Mouse (Mus musculus) forebrain, embryonic 11.5 days (tissue): ENCODE data around the gene Cox17. TPM values are rescaled to one million over a fixed set of nuclear protein-coding genes. Genes with fewer than 3 reads are reported as not detected.

Source experiments
- ATAC-seq: fragments of 200-750 bp; cut with Nextera tagmentation; replicated peaks from 2 replicates; pipeline ENCODE4 v1.8.0; 2017; ENCODE audit warnings: moderate TSS enrichment; ENCODE audit not compliant: low FRiP score
- DNase-seq: peaks from one replicate; pipeline ENCODE4 v3.0.0-alpha.2; 2017; ENCODE audit warnings: low spot score
- H3K27ac ChIP-seq: fragments of 300-500 bp; sonication (generic); 2 replicates; pipeline ENCODE4 v1.5.1; 2014; ENCODE audit warnings: low read depth, low read length
- H3K27me3 ChIP-seq: fragments of 300-500 bp; sonication (generic); 2 replicates; pipeline ENCODE4 v1.6.1; 2014; ENCODE audit warnings: mild to moderate bottlenecking, low read length, mixed read lengths; ENCODE audit not compliant: control insufficient read depth, insufficient read depth
- H3K36me3 ChIP-seq: fragments of 300-500 bp; sonication (generic); 2 replicates; pipeline ENCODE4 v1.6.1; 2014; ENCODE audit warnings: mild to moderate bottlenecking, low read length, moderate library complexity, mixed read lengths; ENCODE audit not compliant: control insufficient read depth, insufficient read depth
- H3K4me1 ChIP-seq: fragments of 300-500 bp; sonication (generic); replicated peaks from 2 replicates; pipeline ENCODE4 v1.6.1; 2014; ENCODE audit warnings: low read length, mixed read lengths; ENCODE audit not compliant: control insufficient read depth, insufficient read depth
- H3K4me2 ChIP-seq: fragments of 300-500 bp; sonication (generic); 2 replicates; pipeline ENCODE4 v1.6.1; 2014; ENCODE audit warnings: low read depth, mild to moderate bottlenecking, low read length, moderate library complexity, mixed read lengths; ENCODE audit not compliant: severe bottlenecking
- H3K4me3 ChIP-seq: fragments of 300-500 bp; sonication (generic); 2 replicates; pipeline ENCODE4 v1.5.1; 2014; ENCODE audit warnings: low read depth, low read length
- H3K9ac ChIP-seq: fragments of 300-500 bp; sonication (generic); 2 replicates; pipeline ENCODE4 v1.6.1; 2014; ENCODE audit warnings: low read length
- H3K9me3 ChIP-seq: fragments of 300-500 bp; sonication (generic); 2 replicates; pipeline ENCODE4 v1.6.1; 2016; ENCODE audit warnings: low read length, mixed read lengths; ENCODE audit not compliant: control insufficient read depth
- WGBS: fragments of 180-500 bp; shearing (Covaris S2); extraction: QIAGEN DNeasy Blood & Tissue Kit; methylation state at CpG from one replicate; pipeline ENCODE4 v1.1.7; 2014; 5-methylcytosine and 5-hydroxymethylcytosine counted together
- polyA plus RNA-seq: library from polyadenylated mRNA; unstranded; fragments of >200 nt; fragmentation: Nextera tagmentation; extraction: Ambion mirVana; gene quantifications from 2 replicates; pipeline ENCODE4 v1.2.1, GENCODE M21; 2014

Gene Cox17
- polyA plus RNA-seq, 1 experiment from 2014 or later: 118 TPM

DNA sequence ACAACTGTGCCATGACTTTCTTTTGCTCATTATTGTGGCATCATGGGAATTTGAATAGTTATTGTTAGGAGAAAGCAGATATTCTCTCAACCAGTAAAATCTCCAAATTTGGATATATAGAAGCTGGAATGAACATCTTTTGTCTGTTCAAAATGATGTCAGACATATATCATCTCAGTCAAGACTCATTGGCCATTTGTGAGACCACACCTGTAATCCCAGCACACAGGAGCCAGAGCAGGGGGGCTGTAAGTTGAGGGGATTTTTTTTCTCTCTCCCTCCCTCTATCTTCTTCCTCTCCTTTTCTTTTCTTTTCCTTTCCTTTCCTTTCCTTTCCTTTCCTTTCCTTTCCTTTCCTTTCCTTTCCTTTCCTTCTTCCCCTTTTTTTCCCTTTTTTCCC lies 6.1 kb downstream of the Cox17 start:
- Histone ChIP-seq H3K27ac (no peak overlapping the region), H3K4me1 (no peaks in the 10 kb centered on the region; the same call in 1 of the 2 replicates), H3K4me2 (no peak overlapping the region), H3K9me3 (no peaks in the 10 kb centered on the region), H3K4me3 (no peak overlapping the region), H3K27me3 (no peaks in the 10 kb centered on the region), H3K36me3 (peaks cover 2% of the 10 kb centered on the region; the same call in 1 of the 2 replicates), H3K9ac (no peak overlapping the region)
- DNase-seq: no peak
- ATAC-seq: no peak

DNA sequence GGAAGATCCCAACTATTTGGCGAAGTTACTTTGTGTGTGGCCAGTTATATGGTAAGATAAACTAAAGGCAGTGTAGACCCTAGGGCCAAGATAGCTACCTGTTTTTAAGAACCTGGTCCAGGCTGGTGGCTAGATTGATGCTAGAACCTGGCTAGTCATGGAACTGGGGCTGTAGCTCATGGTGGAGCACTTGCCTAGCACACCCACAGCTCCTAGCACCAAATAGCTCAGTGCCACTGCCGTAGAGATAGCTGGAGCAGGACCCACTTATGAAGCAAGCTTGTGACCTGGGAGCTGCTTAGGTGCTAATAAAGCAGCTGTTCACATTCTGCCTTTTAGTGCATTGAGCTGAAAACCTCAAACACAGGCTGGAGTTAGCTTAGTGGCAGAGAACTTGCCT lies 6.9 kb downstream of the Cox17 start:
- Histone ChIP-seq H3K27me3 (no peaks in the 10 kb centered on the region), H3K4me3 (no peak overlapping the region), H3K36me3 (peaks cover 2% of the 10 kb centered on the region; the same call in 1 of the 2 replicates), H3K9ac (no peak overlapping the region), H3K9me3 (no peaks in the 10 kb centered on the region), H3K27ac (no peak overlapping the region), H3K4me2 (no peak overlapping the region), H3K4me1 (no peaks in the 10 kb centered on the region)
- no peak for DNase-seq
- no peak for ATAC-seq
- 88% methylated on average over 2 of the region's 2 CpGs for WGBS

DNA sequence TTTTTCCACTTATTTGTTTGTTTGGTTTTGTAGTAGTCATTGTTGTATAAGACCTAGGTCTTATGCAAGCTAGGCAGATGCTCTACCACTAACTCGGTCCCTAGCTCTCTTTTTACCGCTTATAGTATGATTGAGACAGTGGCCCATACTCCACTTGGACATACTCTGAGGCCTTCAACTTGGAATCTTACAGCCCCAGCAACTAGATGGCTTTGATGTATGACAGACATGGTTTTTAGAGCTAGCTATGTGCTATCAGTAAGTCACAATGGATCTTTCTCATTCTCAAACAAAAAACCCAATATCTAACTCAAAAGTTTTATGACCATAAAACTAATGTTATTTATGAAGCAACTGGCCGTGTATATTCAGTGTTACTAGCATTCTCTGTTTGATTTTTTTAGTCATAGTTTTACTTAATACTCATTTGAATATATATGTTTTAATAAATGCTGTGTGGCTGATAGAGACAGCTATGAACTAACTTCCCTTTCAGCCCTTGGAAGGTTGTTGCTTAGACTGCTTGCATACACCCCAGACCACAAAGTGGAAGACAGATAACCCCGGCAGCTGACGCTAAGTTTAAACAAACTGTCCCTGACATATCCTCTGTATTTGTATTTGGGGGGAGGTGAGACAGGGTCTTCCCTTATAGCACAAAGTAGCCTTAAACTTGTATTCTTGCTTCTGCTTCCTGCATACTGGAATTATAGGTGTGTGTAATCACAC lies 7.6 kb downstream of the Cox17 start:
- H3K4me2 ChIP-seq: no peak overlapping the region
- no peaks in the 10 kb centered on the region for H3K27me3 ChIP-seq
- peaks cover 2% of the 10 kb centered on the region; the same call in 1 of the 2 replicates for H3K36me3 ChIP-seq
- H3K9ac ChIP-seq: no peak overlapping the region
- DNase-seq (no peak), ATAC-seq (no peak)
- no peak overlapping the region for H3K27ac ChIP-seq
- 91% methylated on average over 5 of the region's 5 CpGs for WGBS
- no peaks in the 10 kb centered on the region for H3K4me1 ChIP-seq
- H3K4me3 ChIP-seq: no peak overlapping the region
- no peaks in the 10 kb centered on the region for H3K9me3 ChIP-seq

DNA sequence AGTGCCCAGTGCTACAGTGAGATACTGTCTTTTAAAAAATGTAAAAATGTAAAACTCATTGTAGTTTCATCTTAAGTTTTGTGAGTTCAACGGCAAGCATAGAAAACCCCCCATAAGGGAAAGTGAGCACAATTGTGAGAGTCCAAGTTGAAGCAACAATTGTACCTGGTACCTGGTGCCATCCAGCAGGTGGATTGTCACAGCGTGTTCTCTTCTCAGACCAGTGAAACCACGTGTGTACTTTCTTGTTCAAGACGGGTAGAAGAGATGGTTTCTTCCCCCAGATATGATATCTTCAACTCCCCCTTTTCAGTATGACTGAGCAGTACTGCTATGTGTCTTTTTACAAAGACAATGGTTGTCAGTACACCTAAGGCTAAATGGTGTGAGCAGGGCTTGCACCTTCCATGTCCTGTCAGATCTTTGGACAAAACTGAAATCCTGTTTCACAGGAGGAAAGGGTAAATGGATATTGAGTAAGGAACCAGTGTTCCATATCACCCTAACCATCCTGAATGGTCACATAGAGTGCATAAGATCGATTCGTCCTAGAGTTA lies 11.5 kb downstream of the Cox17 start:
- Histone ChIP-seq H3K4me2 (no peak overlapping the region), H3K4me3 (no peak overlapping the region), H3K36me3 (no peaks in the 10 kb centered on the region), H3K27me3 (no peaks in the 10 kb centered on the region), H3K27ac (no peak overlapping the region), H3K9ac (no peak overlapping the region), H3K4me1 (no peaks in the 10 kb centered on the region), H3K9me3 (no peaks in the 10 kb centered on the region)
- no peak for ATAC-seq
- 86% methylated on average over 6 of the region's 6 CpGs for WGBS
- no peak for DNase-seq

GRCm38 (mm10) chr16:38359241-38359640 lies 12.4 kb downstream of the Cox17 start:
- 96% methylated on average over 2 of the region's 2 CpGs for WGBS
- H3K4me1 ChIP-seq: no peaks in the 10 kb centered on the region
- H3K36me3 ChIP-seq: no peaks in the 10 kb centered on the region
- no peak overlapping the region for H3K27ac ChIP-seq
- ATAC-seq (no peak), DNase-seq (no peak)
- no peaks in the 10 kb centered on the region for H3K27me3 ChIP-seq
- no peak overlapping the region for H3K4me3 ChIP-seq
- H3K9ac ChIP-seq: no peak overlapping the region
- no peaks in the 10 kb centered on the region for H3K9me3 ChIP-seq
- no peak overlapping the region for H3K4me2 ChIP-seq

- 82% methylated on average over 3 of the region's 3 CpGs for WGBS
- Histone ChIP-seq H3K9ac (no peak overlapping the region), H3K27me3 (no peaks in the 10 kb centered on the region), H3K4me1 (no peaks in the 10 kb centered on the region), H3K4me3 (no peak overlapping the region), H3K9me3 (no peaks in the 10 kb centered on the region), H3K36me3 (no peaks in the 10 kb centered on the region), H3K4me2 (no peak overlapping the region), H3K27ac (no peak overlapping the region)
- no peak for DNase-seq
- no peak for ATAC-seq
Measured at GRCm38 (mm10) chr16:38359857-38360256, 13.1 kb downstream of the Cox17 start.

DNA sequence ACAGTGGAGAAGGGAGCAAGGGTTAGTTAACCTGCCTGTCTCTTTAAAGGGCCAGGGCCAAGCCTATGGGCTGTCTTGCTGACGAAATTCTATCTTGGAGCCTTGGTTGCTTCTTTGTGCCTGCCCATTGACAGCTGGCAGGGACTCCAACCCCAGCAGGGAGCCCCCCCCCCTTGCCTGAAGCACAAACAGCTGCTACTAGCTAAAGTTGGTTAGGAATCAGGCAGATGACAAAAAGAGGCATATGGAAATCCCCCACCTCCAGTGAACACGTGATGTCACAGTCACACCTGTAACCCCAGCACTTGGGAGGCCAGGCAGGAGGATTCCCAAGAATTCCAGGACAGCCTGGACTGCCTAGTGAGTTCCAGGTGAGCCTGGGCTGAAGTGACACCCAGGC lies 13.5 kb downstream of the Cox17 start:
- 29% methylated on average over 2 of the region's 2 CpGs for WGBS
- no peak overlapping the region for H3K9ac ChIP-seq
- no peaks in the 10 kb centered on the region for H3K9me3 ChIP-seq
- no peak overlapping the region for H3K27ac ChIP-seq
- H3K36me3 ChIP-seq: no peaks in the 10 kb centered on the region
- no peak overlapping the region for H3K4me3 ChIP-seq
- DNase-seq (no peak), ATAC-seq (no peak)
- no peak overlapping the region for H3K4me2 ChIP-seq
- no peaks in the 10 kb centered on the region for H3K4me1 ChIP-seq
- no peaks in the 10 kb centered on the region for H3K27me3 ChIP-seq

DNA sequence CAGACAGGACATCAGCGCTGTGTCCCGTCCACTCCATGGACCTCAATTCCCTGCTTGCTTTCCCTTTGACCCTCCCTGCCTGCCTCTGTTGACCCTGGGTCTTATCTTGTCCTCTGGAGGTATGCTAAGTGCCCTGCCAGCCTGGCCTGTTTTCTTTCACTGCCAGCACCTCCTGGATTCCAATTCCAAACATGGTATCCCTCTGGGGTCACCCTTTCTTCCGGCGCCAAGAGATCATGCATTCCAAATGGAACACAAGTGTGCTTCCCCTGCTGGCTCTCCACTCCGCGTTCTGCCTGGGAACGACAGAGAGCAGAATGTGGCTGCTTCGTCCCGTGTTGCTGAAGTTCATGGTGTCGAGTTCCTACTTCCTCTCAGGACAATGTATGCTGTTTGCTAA lies 15.1 kb downstream of the Cox17 start, which contains the start of gene Popdc2:
Popdc2 (plus strand) TSS at position 277 of the 400 bp plus-strand sequence.
- Histone ChIP-seq H3K9ac (no peak within 1 kb of the TSS), H3K27ac (no peak within 1 kb of the TSS), H3K27me3 (no peaks in the 10 kb centered on the region), H3K4me2 (no peak within 1 kb of the TSS), H3K9me3 (no peaks in the 10 kb centered on the region), H3K4me3 (no peak within 1 kb of the TSS), H3K4me1 (no peaks in the 10 kb centered on the region), H3K36me3 (no peaks in the 10 kb centered on the region)
- no peak for ATAC-seq
- 68% methylated on average over 10 of the region's 10 CpGs for WGBS
- DNase-seq: no peak
